Comparison of ENCODE assay signal across 17 mouse cellular contexts in the genomic region with DNA sequence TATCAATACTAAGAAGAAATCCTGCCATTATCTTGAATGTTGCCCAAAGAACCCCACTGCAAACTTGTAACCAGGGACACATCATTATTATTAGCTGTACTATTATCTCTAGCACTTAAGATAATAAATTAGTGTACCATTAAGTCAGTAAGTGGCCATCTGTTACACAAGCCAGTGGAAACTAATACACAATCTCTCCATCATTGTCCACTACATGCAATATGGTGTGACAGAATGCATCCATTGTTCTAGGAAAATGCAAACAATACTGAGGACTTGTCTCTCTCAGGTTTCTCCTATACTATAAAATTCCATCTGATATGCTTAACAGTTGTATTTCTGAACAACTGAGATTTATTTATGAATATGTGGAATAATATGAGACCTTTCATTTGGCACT.
"Had no signal": no experiment of that assay in that cellular context is flagged by ENCODE, and none has a peak within 500 bp of the region (broad histone marks: within the 10 kb centered on the region; RNA-seq: fewer than 3 reads in every experiment).

No protein-coding gene starts in this region.

- H3K27ac ChIP-seq: liver, embryonic 12.5 days; liver, embryonic 14.5 days; midbrain, embryonic 10.5 days; midbrain, embryonic 12.5 days had no signal

- H3K36me3 ChIP-seq: liver, embryonic 12.5 days; midbrain, embryonic 10.5 days; midbrain, embryonic 12.5 days had no signal

- ATAC-seq: liver, embryonic 12.5 days; midbrain, embryonic 16.5 days had no signal

- H3K4me1 ChIP-seq: liver, embryonic 12.5 days; midbrain, embryonic 10.5 days; midbrain, embryonic 12.5 days had no signal

- DNase-seq: lung, adult 18-20 months; lung, embryonic 14.5 days; lung, postnatal 10 days; lung, postnatal 4 days; right cerebral cortex, adult 18-20 months; right cerebral cortex, postnatal 25 days; right cerebral cortex, postnatal 4 days; spleen, adult 18-20 months; thymus, adult 18-20 months; thymus, postnatal 14 days; thymus, postnatal 36 days had no signal

- H3K4me3 ChIP-seq: liver, embryonic 12.5 days; midbrain, embryonic 10.5 days; midbrain, embryonic 12.5 days; myocyte had no signal

- H3K27me3 ChIP-seq: liver, embryonic 12.5 days; midbrain, embryonic 12.5 days had no signal

- H3K4me2 ChIP-seq: liver, embryonic 12.5 days; lung, embryonic 14.5 days; midbrain, embryonic 12.5 days had no signal

- H3K9me3 ChIP-seq: liver, embryonic 12.5 days; midbrain, embryonic 10.5 days; midbrain, embryonic 12.5 days had no signal

- H3K9ac ChIP-seq: liver, embryonic 12.5 days; liver, embryonic 14.5 days; lung, embryonic 14.5 days; midbrain, embryonic 12.5 days had no signal
